Mouse (Mus musculus): ENCODE results near the gene Vmn1r79. TPM values are rescaled to one million over a fixed set of nuclear protein-coding genes. Genes with fewer than 3 reads are reported as not detected.
"Not testable (repeated sequence)": the region's sequence is repeated elsewhere in the genome, so short reads cannot be mapped to it uniquely, and the experiment has no call there.

The Vmn1r79 gene
- polyA plus RNA-seq (2012; rRNA removed), result not detected in 2 replicates
- polyA plus RNA-seq (2014; fragmentation: Nextera tagmentation; extraction: Ambion mirVana), result not detected in 2 replicates

DNA sequence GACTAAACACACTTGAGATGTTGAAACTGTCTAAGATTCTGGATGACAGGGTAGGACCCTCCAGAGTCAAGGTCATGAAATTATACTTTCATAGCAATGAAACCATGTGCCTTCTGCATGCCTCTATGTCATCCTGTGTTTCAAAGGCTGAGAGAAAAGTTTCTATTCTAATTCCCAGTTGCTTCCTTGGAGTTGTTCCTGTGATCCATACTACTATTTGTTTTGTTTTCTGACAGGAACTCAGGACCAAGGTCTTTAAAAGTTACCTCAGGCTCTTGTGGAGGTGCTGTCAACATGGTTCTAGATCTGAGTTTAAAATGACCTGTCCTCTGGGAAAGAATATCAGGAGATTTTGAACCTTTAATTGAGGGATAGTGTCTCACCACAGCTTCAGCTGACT is at the start of gene Vmn1r79:
TSS of gene Vmn1r79 (plus strand) at position 301 of the 400 bp plus-strand sequence.
- not testable (repeated sequence) for H3K4me3 ChIP-seq (ENCODE audit: insufficient read depth in 1 of 2, low read depth in 2 of 2, low read length in 2 of 2); DNase-seq (ENCODE audit: low read depth in 3 of 3, low spot score in 3 of 3); H3K36me3 ChIP-seq (replicated peaks; ENCODE audit: control insufficient read depth, insufficient read depth, low read depth); H3K9me3 ChIP-seq (ENCODE audit: control insufficient read depth, low read length); H3K27ac ChIP-seq; H3K27me3 ChIP-seq (ENCODE audit: control insufficient read depth, insufficient read depth, low read length); H3K4me2 ChIP-seq (ENCODE audit: low read depth); H3K4me1 ChIP-seq (replicated peaks; ENCODE audit: control insufficient read depth in 2 of 2, insufficient read depth in 2 of 2, low read length in 1 of 2); ATAC-seq (ENCODE audit: insufficient read depth); H3K9ac ChIP-seq (replicated peaks)

DNA sequence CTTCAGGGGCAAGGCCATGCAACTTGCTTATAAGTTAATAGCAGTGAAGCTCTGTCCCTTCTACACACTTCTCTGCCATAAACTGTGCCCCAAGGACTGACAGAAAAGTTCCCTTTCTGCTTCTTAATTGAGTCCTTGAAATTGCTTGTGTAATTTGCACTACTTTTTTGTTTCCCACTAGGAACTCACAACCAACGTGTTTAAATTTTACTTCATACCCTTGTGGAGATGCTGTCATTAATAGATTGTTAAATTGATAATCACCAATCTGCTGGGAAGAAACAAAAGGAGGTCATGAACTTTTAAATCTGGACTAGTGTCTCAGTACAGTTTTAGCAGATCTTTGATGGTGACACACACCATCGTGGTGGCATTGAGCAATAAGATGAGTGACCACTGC is 21.1 kb upstream of the Vmn1r79 start, which contains the start of gene Vmn1r78:
TSS of gene Vmn1r78 (plus strand) at position 301 of the 400 bp plus-strand sequence.
- Histone ChIP-seq H3K4me3 (ENCODE audit: insufficient read depth in 1 of 2, low read depth in 2 of 2, low read length in 2 of 2) (no peak within 1 kb of the TSS), H3K36me3 (replicated peaks; ENCODE audit: control insufficient read depth, insufficient read depth, low read depth) (no peaks in the 10 kb centered on the region), H3K27me3 (ENCODE audit: control insufficient read depth, insufficient read depth, low read length) (no peaks in the 10 kb centered on the region), H3K9me3 (ENCODE audit: control insufficient read depth, low read length) (no peaks in the 10 kb centered on the region), H3K4me1 (replicated peaks; ENCODE audit: control insufficient read depth in 2 of 2, insufficient read depth in 2 of 2, low read length in 1 of 2) (no peaks in the 10 kb centered on the region), H3K4me2 (ENCODE audit: low read depth) (no peak within 1 kb of the TSS), H3K27ac (no peak within 1 kb of the TSS), H3K9ac (replicated peaks) (no peak within 1 kb of the TSS)
- ATAC-seq (ENCODE audit: insufficient read depth) (no peak), DNase-seq (ENCODE audit: low read depth in 3 of 3, low spot score in 3 of 3) (no peak)
- 38% methylated on average over 2 of the region's 2 CpGs for WGBS (ENCODE audit: insufficient replicate concordance)
- TF ChIP-seq EP300 (IDR thresholded peaks at IDR 0.05; ENCODE audit: low read depth) (no peak), CTCF (IDR thresholded peaks at IDR 0.05; ENCODE audit: low read depth) (no peak)

DNA sequence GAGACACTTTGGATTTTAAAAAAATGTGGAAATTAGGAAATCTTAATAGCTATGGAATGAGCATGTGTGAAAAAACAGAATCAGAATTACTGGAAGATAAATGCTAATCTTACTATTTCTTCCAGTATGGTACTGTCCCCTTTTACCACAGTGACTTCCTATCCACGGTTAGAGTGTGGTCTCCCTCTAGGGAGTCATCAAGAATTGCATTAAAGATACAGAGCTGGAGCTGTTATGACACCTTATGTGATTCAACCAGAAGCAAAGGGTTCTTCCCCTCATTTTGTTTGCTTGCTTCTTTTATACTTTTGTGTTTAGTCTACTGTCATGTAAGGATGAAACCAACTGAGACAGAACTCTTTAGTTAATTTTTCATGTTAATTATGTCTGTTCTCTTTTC is 14.6 kb upstream of the Vmn1r79 start:
- H3K27me3 ChIP-seq (ENCODE audit: control insufficient read depth, insufficient read depth, low read length); H3K9ac ChIP-seq (replicated peaks); H3K4me3 ChIP-seq (ENCODE audit: insufficient read depth in 1 of 2, low read depth in 2 of 2, low read length in 2 of 2); ATAC-seq (ENCODE audit: insufficient read depth); H3K36me3 ChIP-seq (replicated peaks; ENCODE audit: control insufficient read depth, insufficient read depth, low read depth); H3K4me1 ChIP-seq (replicated peaks; ENCODE audit: control insufficient read depth in 2 of 2, insufficient read depth in 2 of 2, low read length in 1 of 2); H3K4me2 ChIP-seq (ENCODE audit: low read depth); H3K9me3 ChIP-seq (ENCODE audit: control insufficient read depth, low read length); H3K27ac ChIP-seq; DNase-seq (ENCODE audit: low read depth in 3 of 3, low spot score in 3 of 3): not testable (repeated sequence)
- WGBS (ENCODE audit: insufficient replicate concordance), result 50% methylated on average over 1 of the region's 1 CpGs

DNA sequence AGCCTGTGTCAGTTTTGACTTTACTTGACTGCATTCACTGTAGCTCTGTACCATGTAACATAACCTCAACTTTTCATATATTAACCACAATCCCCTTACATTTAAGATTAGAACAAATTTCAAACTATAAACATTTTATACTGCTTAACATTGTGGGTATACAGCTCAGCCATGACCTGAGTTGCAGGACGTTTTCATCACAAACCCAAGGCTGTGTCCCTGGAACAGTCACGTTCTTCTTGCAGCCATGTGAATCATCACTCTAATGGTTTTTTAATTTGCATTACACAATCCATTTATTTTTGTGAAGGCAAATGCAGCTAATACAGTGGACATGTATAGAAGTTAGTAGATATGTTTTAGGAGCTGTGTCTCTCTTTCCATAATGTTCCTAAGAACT is 1.8 kb downstream of the Vmn1r79 start:
- not testable (repeated sequence) for H3K9me3 ChIP-seq (ENCODE audit: control insufficient read depth, low read length); H3K4me2 ChIP-seq (ENCODE audit: low read depth); H3K27me3 ChIP-seq (ENCODE audit: control insufficient read depth, insufficient read depth, low read length); ATAC-seq (ENCODE audit: insufficient read depth); H3K4me3 ChIP-seq (ENCODE audit: insufficient read depth in 1 of 2, low read depth in 2 of 2, low read length in 2 of 2); H3K9ac ChIP-seq (replicated peaks); DNase-seq (ENCODE audit: low read depth in 3 of 3, low spot score in 3 of 3); H3K36me3 ChIP-seq (replicated peaks; ENCODE audit: control insufficient read depth, insufficient read depth, low read depth); H3K27ac ChIP-seq; H3K4me1 ChIP-seq (replicated peaks; ENCODE audit: control insufficient read depth in 2 of 2, insufficient read depth in 2 of 2, low read length in 1 of 2)
- 46% methylated on average over 2 of the region's 2 CpGs for whole genome bisulfite sequencing (ENCODE audit: insufficient replicate concordance)

DNA sequence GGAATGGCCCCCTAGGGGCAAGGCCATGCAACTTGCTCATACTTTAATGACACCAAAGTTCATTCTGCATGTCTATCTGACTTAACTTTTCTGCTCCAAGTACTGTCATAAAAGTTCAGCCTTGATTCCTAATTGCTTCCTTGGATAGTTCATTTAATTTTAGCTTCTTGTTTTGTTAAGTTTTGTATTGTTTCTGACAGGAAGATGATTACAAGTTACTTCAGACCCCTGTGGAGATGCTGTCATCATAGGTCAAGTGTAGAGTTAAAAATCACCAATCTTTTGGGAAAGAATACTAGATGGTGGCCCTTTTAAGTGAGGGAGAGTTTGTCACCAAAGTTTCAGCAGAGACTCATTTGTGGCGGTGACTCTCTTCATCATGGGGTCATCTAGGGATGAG is 17.9 kb downstream of the Vmn1r79 start, which contains the start of gene Vmn1r80:
TSS of gene Vmn1r80 (plus strand) at position 301 of the 400 bp plus-strand sequence.
- no peak for TF ChIP-seq CTCF (IDR thresholded peaks at IDR 0.05; ENCODE audit: low read depth)
- no peak for TF ChIP-seq EP300 (IDR thresholded peaks at IDR 0.05; ENCODE audit: low read depth)
- 63% methylated on average over 1 of the region's 1 CpGs for WGBS (ENCODE audit: insufficient replicate concordance)

DNA sequence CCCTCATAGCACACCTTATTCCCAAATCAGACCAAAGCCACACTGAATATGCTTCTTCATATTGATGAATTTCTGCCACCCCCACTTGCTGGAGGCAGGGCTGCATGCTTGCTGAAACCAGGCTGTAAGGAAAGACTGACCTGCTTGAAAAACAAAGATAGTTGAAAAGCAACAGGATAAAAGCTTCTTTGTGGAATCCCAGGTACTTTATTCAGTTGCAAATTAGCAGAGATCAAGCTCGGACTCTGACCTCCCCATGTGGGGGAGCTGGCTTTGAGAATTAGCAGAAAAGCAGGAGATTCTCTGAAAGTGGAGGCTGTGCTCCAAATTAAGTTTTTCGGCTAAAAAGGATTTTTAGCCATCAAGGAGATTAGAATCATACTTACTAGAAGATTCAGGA is 33.1 kb downstream of the Vmn1r79 start:
- no peak for DNase-seq (ENCODE audit: low read depth in 3 of 3, low spot score in 3 of 3)
- no peaks in the 10 kb centered on the region for H3K27me3 ChIP-seq (ENCODE audit: control insufficient read depth, insufficient read depth, low read length)
- no peak overlapping the region for H3K27ac ChIP-seq
- TF ChIP-seq EP300 (IDR thresholded peaks at IDR 0.05; ENCODE audit: low read depth) (no peak), CTCF (IDR thresholded peaks at IDR 0.05; ENCODE audit: low read depth) (no peak)
- H3K9ac ChIP-seq (replicated peaks), result no peak overlapping the region
- H3K4me2 ChIP-seq (ENCODE audit: low read depth), result no peak overlapping the region
- H3K9me3 ChIP-seq (ENCODE audit: control insufficient read depth, low read length), result no peaks in the 10 kb centered on the region
- no peaks in the 10 kb centered on the region for H3K36me3 ChIP-seq (replicated peaks; ENCODE audit: control insufficient read depth, insufficient read depth, low read depth)
- H3K4me1 ChIP-seq (replicated peaks; ENCODE audit: control insufficient read depth in 2 of 2, insufficient read depth in 2 of 2, low read length in 1 of 2), result no peaks in the 10 kb centered on the region
- no peak for ATAC-seq (ENCODE audit: insufficient read depth)
- 41% methylated on average over 2 of the region's 2 CpGs for WGBS (ENCODE audit: insufficient replicate concordance)
- no peak overlapping the region for H3K4me3 ChIP-seq (ENCODE audit: insufficient read depth in 1 of 2, low read depth in 2 of 2, low read length in 2 of 2)

More for the DNA sequence above, 17.9 kb downstream of the Vmn1r79 start, which contains the start of gene Vmn1r80:
- Histone ChIP-seq H3K36me3 (replicated peaks; ENCODE audit: control insufficient read depth, insufficient read depth, low read depth) (no peaks in the 10 kb centered on the region), H3K27ac (no peak within 1 kb of the TSS), H3K9me3 (ENCODE audit: control insufficient read depth, low read length) (no peaks in the 10 kb centered on the region), H3K9ac (replicated peaks) (no peak within 1 kb of the TSS), H3K27me3 (ENCODE audit: control insufficient read depth, insufficient read depth, low read length) (no peaks in the 10 kb centered on the region), H3K4me3 (ENCODE audit: insufficient read depth in 1 of 2, low read depth in 2 of 2, low read length in 2 of 2) (no peak within 1 kb of the TSS), H3K4me1 (replicated peaks; ENCODE audit: control insufficient read depth in 2 of 2, insufficient read depth in 2 of 2, low read length in 1 of 2) (no peaks in the 10 kb centered on the region), H3K4me2 (ENCODE audit: low read depth) (no peak within 1 kb of the TSS)
- DNase-seq (ENCODE audit: low read depth in 3 of 3, low spot score in 3 of 3) (no peak), ATAC-seq (ENCODE audit: insufficient read depth) (no peak)

Other genes starting within 250 kb of the Vmn1r79 start
- gene Vmn1r76, start 233.1 kb upstream of the Vmn1r79 start, polyA plus RNA-seq (2012; rRNA removed), result not detected in 2 replicates
- not detected in 2 replicates for gene Vmn1r76, start 233.1 kb upstream of the Vmn1r79 start, polyA plus RNA-seq (2014; fragmentation: Nextera tagmentation; extraction: Ambion mirVana)
- not detected in 2 replicates for gene Vmn1r77, start 134.5 kb upstream of the Vmn1r79 start, polyA plus RNA-seq (2012; rRNA removed)
- not detected in 2 replicates for gene Vmn1r77, start 134.5 kb upstream of the Vmn1r79 start, polyA plus RNA-seq (2014; fragmentation: Nextera tagmentation; extraction: Ambion mirVana)
- not detected in 2 replicates for gene Vmn1r78, start 21.0 kb upstream of the Vmn1r79 start, polyA plus RNA-seq (2012; rRNA removed)
- not detected in 2 replicates for gene Vmn1r78, start 21.0 kb upstream of the Vmn1r79 start, polyA plus RNA-seq (2014; fragmentation: Nextera tagmentation; extraction: Ambion mirVana)
- gene Vmn1r80, start 18.0 kb downstream of the Vmn1r79 start, polyA plus RNA-seq (2012; rRNA removed), result not detected in 2 replicates
- gene Vmn1r80, start 18.0 kb downstream of the Vmn1r79 start, polyA plus RNA-seq (2014; fragmentation: Nextera tagmentation; extraction: Ambion mirVana), result not detected in 2 replicates
- not detected in 2 replicates for gene Vmn1r81, start 97.0 kb downstream of the Vmn1r79 start, polyA plus RNA-seq (2012; rRNA removed)
- not detected in 2 replicates for gene Vmn1r81, start 97.0 kb downstream of the Vmn1r79 start, polyA plus RNA-seq (2014; fragmentation: Nextera tagmentation; extraction: Ambion mirVana)
- not detected in 2 replicates for gene Vmn1r82, start 129.2 kb downstream of the Vmn1r79 start, polyA plus RNA-seq (2012; rRNA removed)
- gene Vmn1r82, start 129.2 kb downstream of the Vmn1r79 start, polyA plus RNA-seq (2014; fragmentation: Nextera tagmentation; extraction: Ambion mirVana), result not detected in 2 replicates
- not detected in 2 replicates for gene Vmn1r83, start 158.2 kb downstream of the Vmn1r79 start, polyA plus RNA-seq (2012; rRNA removed)
- not detected in 2 replicates for gene Vmn1r83, start 158.2 kb downstream of the Vmn1r79 start, polyA plus RNA-seq (2014; fragmentation: Nextera tagmentation; extraction: Ambion mirVana)
- gene Vmn1r84, start 198.0 kb downstream of the Vmn1r79 start, polyA plus RNA-seq (2012; rRNA removed), result not detected in 2 replicates
- not detected in 2 replicates for gene Vmn1r84, start 198.0 kb downstream of the Vmn1r79 start, polyA plus RNA-seq (2014; fragmentation: Nextera tagmentation; extraction: Ambion mirVana)